Mouse (Mus musculus) midbrain, embryonic 13.5 days (tissue): ENCODE data around the gene Ly6g5b. TPM values are rescaled to one million over a fixed set of nuclear protein-coding genes. Genes with fewer than 3 reads are reported as not detected.

ENCODE experiments used
- ATAC-seq: fragments of 200-750 bp; cut with Nextera tagmentation; 2 replicates; pipeline ENCODE4 v1.8.0; 2017; ENCODE audit warnings: mild to moderate bottlenecking, moderate TSS enrichment, moderate library complexity
- H3K27ac ChIP-seq: fragments of 300-500 bp; sonication (generic); 2 replicates; pipeline ENCODE4 v1.5.1; 2015; ENCODE audit warnings: inconsistent platforms, mild to moderate bottlenecking, moderate library complexity
- H3K27me3 ChIP-seq: fragments of 300-500 bp; sonication (generic); 2 replicates; pipeline ENCODE4 v1.6.1; 2015; ENCODE audit warnings: mild to moderate bottlenecking, inconsistent platforms
- H3K36me3 ChIP-seq: fragments of 300-500 bp; sonication (generic); 2 replicates; pipeline ENCODE4 v1.6.1; 2015; ENCODE audit warnings: mild to moderate bottlenecking, inconsistent platforms
- H3K4me1 ChIP-seq: fragments of 300-500 bp; sonication (generic); replicated peaks from 2 replicates; pipeline ENCODE4 v1.6.1; 2015; ENCODE audit warnings: inconsistent platforms
- H3K4me2 ChIP-seq: fragments of 300-500 bp; sonication (generic); replicated peaks from 2 replicates; pipeline ENCODE4 v1.6.1; 2015; ENCODE audit warnings: moderate library complexity, mild to moderate bottlenecking, inconsistent platforms
- H3K4me3 ChIP-seq: fragments of 300-500 bp; sonication (generic); replicated peaks from 2 replicates; pipeline ENCODE4 v1.5.1; 2015; ENCODE audit warnings: mild to moderate bottlenecking, inconsistent platforms
- H3K9ac ChIP-seq: fragments of 300-500 bp; sonication (generic); replicated peaks from 2 replicates; pipeline ENCODE4 v1.6.1; 2015; ENCODE audit warnings: mild to moderate bottlenecking, inconsistent platforms
- H3K9me3 ChIP-seq: fragments of 300-500 bp; sonication (generic); 2 replicates; pipeline ENCODE4 v1.6.1; 2016; ENCODE audit warnings: mild to moderate bottlenecking, inconsistent platforms
- WGBS: fragments of 180-500 bp; shearing (Covaris S2); methylation state at CpG from one replicate; pipeline ENCODE4 v1.1.7; 2015; 5-methylcytosine and 5-hydroxymethylcytosine counted together
- polyA plus RNA-seq: library from polyadenylated mRNA; unstranded; fragments of >200 nt; fragmentation: Nextera tagmentation; extraction: Ambion mirVana; gene quantifications from 2 replicates; pipeline ENCODE4 v1.2.1, GENCODE M21; 2015

Gene Ly6g5b
- polyA plus RNA-seq, 1 experiment from 2014 or later = 1.4 TPM

- H3K9me3 ChIP-seq = no peaks in the 10 kb centered on the region
- H3K4me2 ChIP-seq = no peak overlapping the region
- H3K27me3 ChIP-seq = peaks cover 39% of the 10 kb centered on the region
- H3K27ac ChIP-seq = no peak overlapping the region
- peaks cover 20% of the 10 kb centered on the region for H3K4me1 ChIP-seq
- H3K36me3 ChIP-seq = peaks cover 4% of the 10 kb centered on the region; the same call in 1 of the 2 replicates
- no peak overlapping the region for H3K9ac ChIP-seq
- H3K4me3 ChIP-seq = no peak overlapping the region
- WGBS = 88% methylated on average over 17 of the region's 17 CpGs
- no peak for ATAC-seq
Observed at GRCm38 (mm10) chr17:35068213-35068914, 46.9 kb downstream of the Ly6g5b start.

- ATAC-seq = no peak
- H3K36me3 ChIP-seq = peaks cover 23% of the 10 kb centered on the region
- 45% methylated on average over 10 of the region's 10 CpGs for WGBS
- H3K4me1 ChIP-seq = peaks cover 27% of the 10 kb centered on the region
- no peaks in the 10 kb centered on the region for H3K9me3 ChIP-seq
- peaks cover 45% of the 10 kb centered on the region for H3K27me3 ChIP-seq
- H3K9ac ChIP-seq = peak within 1 kb of the TSS; percentile 48
- H3K4me2 ChIP-seq = peak within 1 kb of the TSS; percentile 50
- H3K4me3 ChIP-seq = peak within 1 kb of the TSS; percentile 27
- no peak within 1 kb of the TSS for H3K27ac ChIP-seq
Observed at GRCm38 (mm10) chr17:35066084-35066483, 49.1 kb downstream of the Ly6g5b start, which contains the start of gene Mpig6b. Mpig6b (minus strand) TSS chr17:35066184.

- Histone ChIP-seq H3K27me3 (peaks cover 45% of the 10 kb centered on the region), H3K9me3 (no peaks in the 10 kb centered on the region), H3K36me3 (peaks cover 30% of the 10 kb centered on the region), H3K4me1 (peaks cover 35% of the 10 kb centered on the region), H3K4me3 (peak within 1 kb of the TSS; percentile 27), H3K4me2 (peak within 1 kb of the TSS; percentile 50), H3K9ac (peak within 1 kb of the TSS; percentile 48), H3K27ac (no peak within 1 kb of the TSS)
- peak; percentile 25; the same call in 1 of the 2 replicates for ATAC-seq
- 2% methylated on average over 48 of the region's 48 CpGs for WGBS
Observed at GRCm38 (mm10) chr17:35064951-35065947, 50.0 kb downstream of the Ly6g5b start, which contains the start of gene Ly6g6c. Ly6g6c (plus strand) TSS chr17:35065388.

- H3K27me3 ChIP-seq = peaks cover 45% of the 10 kb centered on the region
- peaks cover 30% of the 10 kb centered on the region for H3K36me3 ChIP-seq
- no peaks in the 10 kb centered on the region for H3K9me3 ChIP-seq
- H3K4me2 ChIP-seq = peak overlapping the region; percentile 50
- 34% methylated on average over 10 of the region's 10 CpGs for WGBS
- H3K9ac ChIP-seq = no peak overlapping the region
- H3K4me3 ChIP-seq = peak overlapping the region; percentile 27
- H3K27ac ChIP-seq = no peak overlapping the region
- peaks cover 41% of the 10 kb centered on the region for H3K4me1 ChIP-seq
- no peak for ATAC-seq
Observed at GRCm38 (mm10) chr17:35064378-35064877, 50.8 kb downstream of the Ly6g5b start.

Other genes with a start within 250 kb of the Ly6g5b start
- gene Zbtb12, start 235.9 kb downstream of the Ly6g5b start, polyA plus RNA-seq = 13.2 and 16.3 TPM in 2 replicates
- gene Gm20547, start 233.4 kb downstream of the Ly6g5b start, polyA plus RNA-seq = 0.08 TPM in 1 of 2 replicates, not detected in the other
- 1.2 and 2.1 TPM in 2 replicates for gene C2, start 217.2 kb downstream of the Ly6g5b start, polyA plus RNA-seq
- 105 and 114 TPM in 2 replicates for gene Ehmt2, start 217.0 kb downstream of the Ly6g5b start, polyA plus RNA-seq
- gene Slc44a4, start 201.0 kb downstream of the Ly6g5b start, polyA plus RNA-seq = 0.09 TPM in 1 of 2 replicates, not detected in the other
- 25.5 and 25.9 TPM in 2 replicates for gene Neu1, start 184.2 kb downstream of the Ly6g5b start, polyA plus RNA-seq
- 0.10 and 0.11 TPM in 2 replicates for gene Hspa1b, start 156.2 kb downstream of the Ly6g5b start, polyA plus RNA-seq
- gene Gm20481, start 145.5 kb downstream of the Ly6g5b start, polyA plus RNA-seq = not detected in 2 replicates
- 2.8 and 2.9 TPM in 2 replicates for gene Hspa1a, start 143.3 kb downstream of the Ly6g5b start, polyA plus RNA-seq
- 0.55 and 1.5 TPM in 2 replicates for gene Hspa1l, start 142.7 kb downstream of the Ly6g5b start, polyA plus RNA-seq
- 141 and 150 TPM in 2 replicates for gene Lsm2, start 133.6 kb downstream of the Ly6g5b start, polyA plus RNA-seq
- gene Vars, start 114.4 kb downstream of the Ly6g5b start, polyA plus RNA-seq = 61.0 and 69.1 TPM in 2 replicates
- 0.13 and 0.20 TPM in 2 replicates for gene Vwa7, start 98.8 kb downstream of the Ly6g5b start, polyA plus RNA-seq
- gene Sapcd1, start 87.4 kb downstream of the Ly6g5b start, polyA plus RNA-seq = 3.8 and 4.3 TPM in 2 replicates
- gene Msh5, start 68.7 kb downstream of the Ly6g5b start, polyA plus RNA-seq = 3.3 and 3.7 TPM in 2 replicates
- 93.7 and 99.6 TPM in 2 replicates for gene Clic1, start 65.5 kb downstream of the Ly6g5b start, polyA plus RNA-seq
- 501 and 531 TPM in 2 replicates for gene Ddah2, start 56.4 kb downstream of the Ly6g5b start, polyA plus RNA-seq
- gene Ly6g6c, start 50.0 kb downstream of the Ly6g5b start, polyA plus RNA-seq = not detected in 2 replicates
- 0.45 and 0.50 TPM in 2 replicates for gene Mpig6b, start 49.2 kb downstream of the Ly6g5b start, polyA plus RNA-seq
- 0.18 and 0.32 TPM in 2 replicates for gene Ly6g6e, start 38.5 kb downstream of the Ly6g5b start, polyA plus RNA-seq
- 1.0 and 1.9 TPM in 2 replicates for gene Ly6g6d, start 37.4 kb downstream of the Ly6g5b start, polyA plus RNA-seq
- 0.18 and 0.19 TPM in 2 replicates for gene Ly6g6f, start 29.8 kb downstream of the Ly6g5b start, polyA plus RNA-seq
- 85.1 and 86.5 TPM in 2 replicates for gene Abhd16a, start 26.2 kb downstream of the Ly6g5b start, polyA plus RNA-seq
- not detected in 2 replicates for gene Ly6g5c, start 7.1 kb downstream of the Ly6g5b start, polyA plus RNA-seq
- gene Gpank1, start 6.0 kb upstream of the Ly6g5b start, polyA plus RNA-seq = 27.1 and 30.4 TPM in 2 replicates
- gene Csnk2b, start 6.6 kb upstream of the Ly6g5b start, polyA plus RNA-seq = 293 and 316 TPM in 2 replicates
- gene D17H6S53E, start 10.9 kb upstream of the Ly6g5b start, polyA plus RNA-seq = 9.2 and 9.4 TPM in 2 replicates
- 0.53 and 0.63 TPM in 2 replicates for gene Apom, start 16.6 kb upstream of the Ly6g5b start, polyA plus RNA-seq
- 93.7 and 93.9 TPM in 2 replicates for gene Bag6, start 19.8 kb upstream of the Ly6g5b start, polyA plus RNA-seq
- 209 and 228 TPM in 2 replicates for gene Prrc2a, start 49.5 kb upstream of the Ly6g5b start, polyA plus RNA-seq
- gene Aif1, start 60.6 kb upstream of the Ly6g5b start, polyA plus RNA-seq = 4.9 and 7.0 TPM in 2 replicates
- gene Lst1, start 73.0 kb upstream of the Ly6g5b start, polyA plus RNA-seq = 4.8 and 7.1 TPM in 2 replicates
- gene Ltb, start 79.0 kb upstream of the Ly6g5b start, polyA plus RNA-seq = 0.35 and 0.76 TPM in 2 replicates
- not detected in 2 replicates for gene Tnf, start 86.6 kb upstream of the Ly6g5b start, polyA plus RNA-seq
- 0.11 and 0.23 TPM in 2 replicates for gene Lta, start 89.9 kb upstream of the Ly6g5b start, polyA plus RNA-seq
- 0.57 and 0.79 TPM in 2 replicates for gene Gm16181, start 105.4 kb upstream of the Ly6g5b start, polyA plus RNA-seq
- gene Atp6v1g2, start 118.2 kb upstream of the Ly6g5b start, polyA plus RNA-seq = 41.6 and 43.0 TPM in 2 replicates
- gene Nfkbil1, start 120.4 kb upstream of the Ly6g5b start, polyA plus RNA-seq = 8.3 and 11.0 TPM in 2 replicates
- 460 and 465 TPM in 2 replicates for gene Ddx39b, start 126.3 kb upstream of the Ly6g5b start, polyA plus RNA-seq
- gene H2-D1, start 147.3 kb upstream of the Ly6g5b start, polyA plus RNA-seq = 49.5 and 52.5 TPM in 2 replicates
- gene H2-Q1, start 205.0 kb upstream of the Ly6g5b start, polyA plus RNA-seq = 0.11 and 0.17 TPM in 2 replicates
- 0.26 and 0.30 TPM in 2 replicates for gene H2-Q2, start 226.8 kb upstream of the Ly6g5b start, polyA plus RNA-seq